Mouse (Mus musculus) lung, postnatal 14 days (tissue): ENCODE measurements around the gene Rhoh.

Experiments used
- DNase-seq: peaks from one replicate; pipeline ENCODE4 v3.0.0; 2021

Gene Rhoh

DNA sequence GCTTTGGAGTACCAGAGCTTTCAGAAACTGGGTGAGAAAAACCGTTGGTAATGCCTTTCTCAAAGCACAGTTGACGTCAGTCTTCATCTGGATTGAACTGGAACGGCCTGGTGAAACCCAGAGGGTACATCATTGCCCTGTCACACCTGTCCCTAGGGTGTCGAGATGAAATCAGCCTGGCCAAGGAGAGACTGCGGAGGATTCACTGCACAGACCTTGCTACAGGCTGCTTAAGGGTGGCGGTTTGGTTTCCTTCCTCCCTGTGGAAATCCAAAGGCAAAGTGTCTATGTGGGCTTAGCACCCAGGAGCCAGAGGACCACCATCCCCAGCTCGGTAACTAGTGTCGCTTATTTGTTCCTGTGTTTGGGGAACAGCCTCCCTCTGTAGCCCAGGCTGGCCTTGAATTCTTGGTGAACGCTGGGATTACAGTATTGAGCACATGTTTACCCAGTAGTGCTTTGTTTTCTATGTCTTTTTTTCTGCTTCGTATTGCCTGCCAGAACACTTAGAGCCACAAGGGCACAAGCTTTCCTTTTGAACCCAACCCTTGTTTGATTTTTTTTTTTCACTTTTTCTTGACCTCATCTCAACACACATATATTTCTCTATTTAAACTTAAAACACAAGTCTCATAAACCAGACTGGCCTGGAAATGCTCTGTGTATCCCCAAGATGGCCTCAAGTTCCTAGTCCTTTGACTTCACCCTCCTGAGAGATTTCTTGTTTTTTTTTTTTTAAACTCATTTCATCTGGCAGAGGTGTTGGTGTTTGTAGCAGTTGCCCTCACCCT is at the start of gene Rhoh:
Gene Rhoh, plus strand, starts transcription at position 60 of the 791 bp plus-strand sequence.
- no peak for DNase-seq

DNA sequence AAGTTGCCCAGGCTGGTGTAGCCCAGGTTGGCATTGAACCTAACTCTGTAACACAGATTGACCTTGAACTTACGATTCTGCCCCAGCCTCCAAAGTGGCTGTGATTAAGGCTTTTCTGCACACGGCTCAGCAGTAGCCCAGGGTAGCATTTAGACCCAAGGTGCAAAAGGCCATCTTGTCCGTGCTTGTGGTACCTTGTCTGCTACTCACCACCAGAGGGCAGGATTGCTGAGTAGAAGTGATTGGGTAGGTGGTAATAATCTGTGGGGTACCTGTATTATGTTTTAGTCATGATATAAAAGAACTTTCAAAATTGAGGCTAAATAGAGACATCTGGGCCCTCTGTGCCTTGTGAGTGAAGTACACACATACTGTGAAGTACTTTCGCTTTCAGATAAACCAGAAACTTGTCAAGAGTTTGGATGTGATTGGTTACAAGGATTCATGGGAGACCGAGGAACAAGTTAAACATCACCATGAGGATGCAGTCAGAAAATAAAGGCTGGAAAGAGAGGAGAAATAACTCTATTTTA is 37.3 kb upstream of the Rhoh start:
- DNase-seq: peak; percentile 56

DNA sequence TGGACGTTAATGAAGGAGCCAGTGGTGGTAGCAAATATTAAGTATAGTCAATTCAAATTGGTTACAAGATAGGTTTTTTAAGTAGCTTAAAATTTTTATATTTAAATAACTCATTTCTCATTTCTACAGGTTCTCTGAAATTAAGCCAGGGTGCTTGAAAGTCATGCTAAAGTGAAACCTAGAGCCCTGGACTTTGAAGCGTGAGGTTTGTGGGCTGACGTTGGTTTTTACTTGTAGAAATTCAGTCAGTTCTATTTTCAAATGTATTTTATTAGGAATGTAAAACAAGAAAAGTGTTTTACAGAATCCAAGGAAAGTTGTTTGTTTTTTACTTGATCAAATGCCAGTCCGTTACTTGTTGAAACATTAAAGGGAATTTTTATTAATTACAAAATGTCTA is 34.5 kb upstream of the Rhoh start:
- no peak for DNase-seq

DNA sequence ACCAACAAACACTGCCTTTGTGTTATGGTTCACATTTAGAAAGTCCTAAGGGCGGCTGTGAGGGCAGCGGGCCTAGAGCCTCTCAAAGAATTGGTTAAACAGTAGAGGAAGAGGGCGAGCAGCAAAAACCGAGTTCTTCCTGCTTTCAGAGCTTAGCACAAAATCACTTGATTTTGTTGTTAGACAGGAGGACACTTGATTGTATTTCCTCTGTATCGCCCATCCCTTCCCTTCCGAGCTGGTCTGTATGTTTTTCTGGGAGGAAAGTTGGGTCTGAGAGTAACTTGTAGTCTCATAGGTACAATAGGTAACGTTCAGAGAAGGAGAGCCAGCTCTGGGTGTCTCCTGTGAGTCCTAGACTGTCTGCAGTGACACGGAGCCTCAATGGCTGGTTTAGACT is 33.9 kb upstream of the Rhoh start:
- no peak for DNase-seq

DNA sequence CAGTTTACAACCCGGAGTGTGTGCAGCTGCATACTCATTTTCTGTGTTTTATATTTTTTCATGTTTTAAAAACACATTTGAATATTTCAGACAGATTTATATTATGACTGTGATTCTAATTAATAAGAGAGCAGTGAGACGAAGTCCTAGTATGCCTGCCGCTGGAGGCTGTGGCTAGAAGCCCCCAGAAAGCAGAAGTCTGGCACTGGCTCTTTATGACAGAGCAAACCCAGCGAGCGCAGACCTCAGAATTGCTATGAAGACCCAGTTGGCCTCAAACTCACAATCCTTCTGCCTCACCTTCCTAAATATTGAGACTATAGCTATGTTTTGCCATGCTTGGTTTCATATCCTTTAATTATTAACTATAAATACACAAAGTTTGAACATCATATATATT is 32.8 kb upstream of the Rhoh start:
- DNase-seq: no peak

DNA sequence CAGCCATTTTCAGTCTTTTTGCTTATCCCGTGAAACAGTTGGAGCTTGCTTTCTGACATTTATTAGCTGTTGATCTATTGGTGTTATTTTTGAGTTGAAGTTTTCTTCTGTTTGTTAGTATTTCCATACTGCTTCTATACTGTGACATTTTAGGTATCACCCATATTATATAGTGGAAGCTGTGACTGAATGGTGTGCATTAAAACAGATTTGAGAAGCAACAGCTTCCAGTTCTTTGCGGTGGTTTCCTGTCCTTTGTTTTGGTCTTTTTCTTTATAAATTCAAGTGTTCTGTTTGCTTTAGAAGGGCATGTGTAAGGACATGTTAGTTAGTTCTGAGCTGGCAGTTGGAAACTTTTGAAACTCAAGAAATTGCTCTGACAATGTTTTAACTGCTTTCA is 32.0 kb upstream of the Rhoh start:
- no peak for DNase-seq

DNA sequence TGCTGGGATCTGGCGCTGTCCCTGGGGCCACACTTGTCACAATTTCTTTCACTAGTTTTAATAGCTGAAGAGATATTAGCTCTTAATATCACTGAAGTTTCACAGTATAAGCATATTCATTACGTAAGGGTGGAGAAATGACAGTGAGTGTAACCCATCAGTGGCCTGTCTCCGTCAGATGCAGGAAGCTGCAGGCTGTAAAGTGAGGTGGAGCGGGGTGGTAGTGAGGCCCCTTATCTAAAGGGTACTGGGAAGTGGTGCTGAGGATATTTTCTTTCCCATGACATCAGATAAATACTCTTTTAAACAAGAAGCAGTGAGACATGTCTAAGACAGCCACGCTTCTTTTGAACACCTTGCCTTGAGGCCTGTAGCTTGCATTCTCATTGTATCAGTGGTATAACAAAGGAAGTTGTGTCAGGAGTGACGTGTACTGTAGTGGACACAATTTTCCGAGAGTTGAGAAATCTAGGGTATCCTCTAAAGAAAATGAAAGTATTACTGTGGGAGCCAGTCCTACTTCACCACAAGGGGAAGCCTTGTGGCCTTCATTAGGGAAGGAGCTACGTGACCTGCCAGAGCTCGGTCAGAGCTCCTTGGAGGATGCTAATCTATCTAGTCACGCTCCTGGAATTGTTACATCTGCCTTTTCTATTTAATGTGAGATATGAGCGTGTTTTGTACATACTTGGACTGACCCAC is 28.9 kb upstream of the Rhoh start:
- no peak for DNase-seq

DNA sequence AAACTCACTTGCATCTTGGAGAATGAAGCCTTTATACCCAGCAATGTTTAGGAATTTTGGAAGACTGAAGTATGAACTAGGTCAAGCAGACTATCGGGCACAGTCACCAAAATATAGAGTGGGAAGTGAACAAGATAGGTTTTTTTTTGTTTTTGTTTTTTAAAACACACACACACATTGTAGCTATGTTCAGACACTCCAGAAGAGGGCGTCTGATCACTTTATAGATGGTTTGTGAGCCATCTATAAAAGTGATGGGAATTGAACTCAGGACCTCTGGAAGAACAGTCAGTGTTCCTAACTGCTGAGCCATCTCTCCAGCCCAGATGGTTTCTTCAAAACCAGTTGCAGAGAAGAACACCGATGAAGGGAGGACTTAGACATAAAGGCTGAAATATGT is 27.9 kb upstream of the Rhoh start:
- no peak for DNase-seq

DNA sequence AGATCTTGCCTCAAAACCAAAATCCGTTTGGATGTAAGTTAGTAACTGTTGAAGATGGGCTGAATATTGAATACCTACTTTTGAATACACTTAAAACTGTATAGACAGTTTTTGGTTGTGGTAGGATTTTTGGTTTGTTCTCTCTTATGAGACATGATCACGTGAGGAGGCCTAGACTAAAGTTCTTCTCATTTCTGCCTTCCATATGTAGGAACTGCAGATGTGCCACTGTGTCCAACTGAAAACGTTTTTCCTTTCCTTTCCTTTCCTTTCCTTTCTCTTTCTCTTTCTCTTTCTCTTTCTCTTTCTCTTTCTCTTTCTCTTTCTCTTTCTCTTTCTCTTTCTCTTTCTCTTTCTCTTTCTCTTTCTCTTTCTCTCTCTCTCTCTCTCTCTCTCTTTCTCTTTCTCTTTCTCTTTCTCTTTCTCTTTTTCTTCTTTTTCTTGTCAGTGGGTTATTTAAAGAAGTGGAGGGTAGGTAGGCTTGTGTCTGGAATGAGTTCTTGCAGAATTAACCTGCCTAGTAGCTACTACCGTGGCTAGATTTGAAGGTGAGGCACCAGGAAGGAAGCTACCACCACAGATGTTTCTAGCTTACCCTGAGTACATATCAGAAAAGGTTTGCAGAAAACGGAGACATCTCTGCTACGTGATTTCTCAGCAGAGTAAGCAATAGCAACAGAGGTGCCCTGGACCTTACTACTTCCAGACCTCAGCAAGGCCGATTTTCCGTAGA is 27.1 kb upstream of the Rhoh start:
- DNase-seq: no peak

DNA sequence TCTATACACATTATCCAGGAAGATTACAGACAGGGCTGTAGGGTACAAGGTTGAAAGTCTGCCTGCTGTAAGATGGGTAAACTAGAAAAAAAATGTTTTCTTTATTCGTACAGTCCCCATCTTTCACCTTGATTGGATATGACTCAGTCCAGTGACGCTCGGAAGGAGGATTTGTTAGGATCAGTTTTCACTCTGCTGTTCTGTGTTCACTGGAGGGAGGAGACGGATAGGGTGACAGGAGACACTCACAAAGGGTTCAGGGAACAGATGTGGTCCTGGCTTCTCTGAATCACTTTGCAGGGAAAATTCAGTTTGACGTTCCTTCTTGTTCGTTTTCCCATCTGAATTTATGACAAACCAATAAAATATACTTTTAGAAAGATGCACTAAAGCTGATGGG is 23.0 kb upstream of the Rhoh start:
- DNase-seq: no peak

DNA sequence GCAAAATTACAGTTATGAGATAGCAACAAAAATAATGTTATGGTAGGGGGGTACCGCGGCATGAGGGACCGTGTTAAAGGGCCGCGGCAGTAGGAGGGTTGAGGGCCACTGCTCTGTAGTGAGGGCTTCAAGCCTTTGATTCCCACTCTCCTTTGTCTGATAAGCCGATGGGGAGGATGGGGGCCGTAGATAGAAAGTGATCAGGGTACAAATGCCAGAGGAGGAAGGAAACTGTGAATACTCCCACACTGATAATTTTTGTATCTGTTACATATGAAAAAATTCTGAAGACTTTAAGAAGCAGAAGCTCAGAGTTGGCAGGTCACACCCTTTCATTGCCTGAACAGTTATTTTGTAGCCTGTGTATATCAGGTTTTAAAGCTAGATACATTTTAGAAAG is 18.1 kb upstream of the Rhoh start:
- no peak for DNase-seq

DNA sequence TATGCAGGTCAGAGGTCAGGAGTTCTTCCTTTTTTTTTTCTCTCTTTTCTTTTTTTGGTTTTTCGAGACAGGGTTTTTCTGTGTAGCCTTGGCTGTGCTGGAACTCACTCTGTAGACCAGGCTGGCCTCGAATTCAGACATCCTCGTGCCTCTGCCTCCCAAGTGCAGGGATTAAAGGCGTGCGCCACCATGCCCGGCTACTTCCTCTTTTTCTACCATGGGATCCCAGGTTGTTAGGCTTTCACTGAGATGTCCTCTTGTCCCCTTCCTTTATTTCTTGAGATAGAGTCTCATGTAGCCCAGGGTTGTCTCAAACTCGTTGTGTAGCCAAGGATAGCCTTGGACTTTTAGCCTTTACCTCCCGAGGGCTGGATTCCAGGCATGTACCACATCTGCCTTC is 14.5 kb upstream of the Rhoh start:
- no peak for DNase-seq

DNA sequence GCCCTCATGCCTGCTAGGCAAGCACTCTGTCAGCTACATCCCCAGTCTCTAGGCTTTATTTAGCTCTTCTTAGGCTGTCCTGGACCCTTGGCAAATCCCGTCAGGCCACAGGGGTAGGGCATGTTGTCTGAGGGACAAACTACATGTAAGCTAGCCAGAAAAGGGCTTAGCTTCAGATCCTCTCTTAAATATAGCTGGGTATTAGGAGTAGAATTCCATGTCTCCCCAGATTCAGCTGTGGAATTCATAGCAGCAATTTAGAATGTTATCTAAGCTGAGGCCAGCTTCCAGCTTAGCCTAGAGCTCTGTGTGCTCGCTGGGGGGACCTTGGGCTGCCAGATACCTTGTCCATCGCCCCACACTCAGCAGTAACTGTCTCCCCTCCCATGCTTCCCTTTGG is 14.1 kb upstream of the Rhoh start:
- DNase-seq: no peak

DNA sequence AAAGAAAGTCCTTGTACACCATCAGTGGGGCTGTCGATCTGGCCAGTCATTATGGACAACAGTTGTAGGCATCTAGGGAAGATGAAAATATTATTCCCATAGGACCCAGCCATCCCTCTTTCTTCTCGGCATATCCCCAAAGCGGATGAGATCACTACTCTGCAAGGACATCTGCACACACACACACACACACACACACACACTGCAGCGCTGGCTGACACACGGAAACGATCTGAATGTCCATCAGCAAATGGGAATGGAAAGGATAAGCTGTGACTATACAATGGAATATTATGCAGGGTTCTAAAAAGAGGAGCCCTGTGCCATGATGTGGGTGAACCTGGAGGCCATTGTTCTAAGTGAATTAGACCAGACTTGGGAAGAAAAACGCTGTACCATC is 13.4 kb upstream of the Rhoh start:
- DNase-seq: no peak

DNA sequence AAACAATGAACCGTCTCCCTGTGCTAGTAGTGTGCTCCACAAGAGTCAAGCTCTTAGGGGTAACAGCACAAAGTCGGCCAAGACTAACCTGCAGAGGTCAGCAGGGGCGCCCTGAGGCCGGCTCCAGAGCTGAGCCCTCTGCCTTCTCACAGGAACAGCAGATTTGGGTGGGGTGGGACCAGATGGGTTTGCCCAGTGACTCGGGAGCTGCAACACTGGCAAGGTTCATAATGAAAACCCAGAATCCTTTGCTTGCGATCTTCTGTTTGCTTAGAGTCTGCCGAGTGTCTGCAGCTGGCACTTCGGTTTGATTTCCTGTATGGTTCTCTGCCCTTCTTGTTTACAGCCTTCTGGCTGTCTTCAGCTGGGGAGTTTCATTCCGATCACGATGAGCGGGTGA is 10.2 kb upstream of the Rhoh start:
- DNase-seq: no peak

DNA sequence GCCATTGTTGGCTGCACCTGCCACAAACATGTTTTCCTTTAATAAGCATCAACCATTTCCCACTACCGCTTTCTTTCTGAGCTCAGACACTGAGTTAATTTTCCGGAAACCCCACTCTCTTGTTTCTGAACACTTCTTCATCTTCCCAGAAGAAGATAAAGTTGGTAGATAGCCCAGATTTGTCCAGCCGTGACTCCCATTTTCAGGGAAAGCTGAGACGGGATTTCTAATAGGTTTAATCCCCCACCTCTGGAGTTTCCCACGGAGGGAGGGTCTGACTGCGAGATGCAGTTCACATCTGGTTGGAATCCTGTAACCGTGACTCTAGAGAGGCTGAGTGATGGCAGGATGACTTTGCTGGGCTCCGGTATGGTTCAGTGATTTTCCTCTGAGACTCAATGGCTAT is 6.2 kb upstream of the Rhoh start:
- DNase-seq: no peak

DNA sequence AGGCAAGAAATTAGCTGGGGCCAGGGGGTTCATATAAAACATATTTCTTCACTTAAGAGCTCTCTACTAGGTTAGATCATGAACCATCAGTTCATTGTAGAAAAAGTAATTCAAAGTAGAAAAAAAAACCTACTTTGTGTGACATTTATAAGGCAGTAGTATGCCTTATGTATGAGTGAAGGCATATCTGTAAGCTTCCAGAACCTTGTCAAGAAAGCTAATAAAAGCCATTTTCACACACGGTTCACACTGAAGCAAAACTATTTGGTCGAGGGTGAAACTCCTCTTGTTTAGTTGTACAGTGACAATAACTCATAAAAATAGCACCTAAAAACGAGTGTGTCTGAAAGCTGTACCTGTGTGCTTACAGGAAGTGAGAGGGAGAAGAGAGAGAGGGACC is 5.4 kb upstream of the Rhoh start:
- DNase-seq: no peak

DNA sequence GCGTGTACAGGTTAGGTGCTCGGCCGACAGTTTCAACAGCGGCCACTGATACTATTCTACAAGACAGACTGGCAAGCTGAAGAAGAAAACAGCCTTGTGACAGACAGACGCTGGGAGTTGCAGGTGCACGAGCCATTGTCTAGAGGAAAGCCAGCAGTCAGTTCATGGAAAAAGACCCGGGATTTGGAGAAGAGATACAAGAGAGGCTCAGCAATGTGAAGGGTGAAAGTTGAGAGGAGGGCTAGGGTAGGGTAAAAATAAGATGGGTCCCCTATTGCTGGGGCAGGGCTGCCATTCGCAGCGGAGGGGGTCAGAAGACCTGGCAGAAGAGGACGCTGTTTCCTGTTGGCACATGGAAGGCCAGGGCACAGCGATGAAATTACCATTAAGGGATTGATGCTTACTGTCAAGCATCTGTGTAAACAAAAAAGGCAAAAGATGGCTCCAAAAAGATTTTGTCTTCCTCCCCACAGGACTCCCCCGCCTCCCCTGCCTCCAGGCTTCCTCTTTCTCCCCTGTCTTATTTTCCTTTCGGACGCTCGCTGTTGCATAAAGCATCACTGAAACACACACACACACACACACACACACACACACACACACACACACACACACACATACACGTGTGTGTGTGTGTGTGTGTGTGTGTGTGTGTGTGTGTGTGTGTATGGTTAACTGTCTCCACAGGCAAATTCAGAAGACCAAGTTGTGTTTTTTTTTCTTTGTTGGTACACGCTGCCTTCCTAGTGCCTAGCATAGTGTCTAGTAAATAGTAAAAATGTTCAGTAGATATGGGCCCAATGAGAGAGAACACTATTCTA is 4.2 kb upstream of the Rhoh start:
- no peak for DNase-seq

DNA sequence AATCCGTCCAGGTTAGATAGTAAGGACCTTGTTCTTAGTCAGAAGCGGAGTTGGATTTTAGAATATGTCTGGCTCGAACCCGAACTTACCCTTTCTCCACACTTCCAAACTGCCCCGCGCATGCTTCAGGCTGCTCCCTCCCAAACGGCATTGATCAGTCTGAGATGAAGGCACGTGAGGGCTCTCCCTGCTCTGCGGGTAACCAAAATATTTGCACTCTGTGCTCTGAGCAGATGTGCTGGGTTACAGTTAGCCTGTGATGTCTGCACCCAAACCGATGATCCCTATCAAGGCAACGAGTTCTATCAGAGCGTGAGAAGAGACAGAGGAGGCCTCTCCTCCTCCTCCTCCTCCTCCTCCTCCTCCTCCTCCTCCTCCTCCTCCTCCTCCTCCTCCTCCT is 3.1 kb upstream of the Rhoh start:
- no peak for DNase-seq

DNA sequence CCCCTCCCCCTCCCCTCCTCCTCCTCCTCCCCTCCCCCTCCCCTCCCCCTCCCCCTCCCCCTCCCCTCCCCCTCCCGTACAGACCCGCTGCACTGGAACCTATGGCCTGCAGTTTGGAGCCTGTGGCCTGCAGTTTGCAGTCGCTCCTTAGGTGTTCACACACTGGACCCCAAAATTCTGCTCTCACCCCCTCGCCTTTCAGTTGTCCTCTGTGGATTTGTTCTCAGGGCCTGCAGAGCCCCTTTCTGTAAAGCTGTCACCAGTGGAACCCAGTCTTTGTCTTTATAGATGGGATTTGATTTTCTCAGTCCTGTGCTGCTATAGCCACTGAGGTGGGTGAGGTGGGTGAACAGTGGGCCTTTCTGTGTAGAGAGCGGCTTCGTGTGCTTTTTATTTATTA is 2.7 kb upstream of the Rhoh start:
- no peak for DNase-seq

DNA sequence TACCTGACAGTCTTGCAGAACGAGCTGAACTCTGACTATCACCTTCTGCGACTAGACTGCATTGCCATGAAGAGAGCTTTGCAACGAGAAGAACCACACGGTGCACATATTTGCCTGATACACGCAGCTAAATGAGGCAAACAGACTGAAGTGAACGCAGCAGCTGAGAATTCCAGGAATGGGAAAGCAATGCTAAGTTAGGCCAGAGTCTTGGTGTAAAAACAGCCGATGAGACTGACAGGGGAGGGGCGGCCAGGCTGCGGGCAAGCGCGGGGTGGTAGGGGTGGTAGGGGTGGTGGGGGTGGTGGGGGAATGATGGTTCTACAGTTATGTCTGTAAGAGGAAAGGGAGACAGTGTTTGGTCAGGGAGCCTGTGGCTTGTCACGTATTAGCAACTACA is 2.1 kb upstream of the Rhoh start:
- DNase-seq: peak; percentile 35

DNA sequence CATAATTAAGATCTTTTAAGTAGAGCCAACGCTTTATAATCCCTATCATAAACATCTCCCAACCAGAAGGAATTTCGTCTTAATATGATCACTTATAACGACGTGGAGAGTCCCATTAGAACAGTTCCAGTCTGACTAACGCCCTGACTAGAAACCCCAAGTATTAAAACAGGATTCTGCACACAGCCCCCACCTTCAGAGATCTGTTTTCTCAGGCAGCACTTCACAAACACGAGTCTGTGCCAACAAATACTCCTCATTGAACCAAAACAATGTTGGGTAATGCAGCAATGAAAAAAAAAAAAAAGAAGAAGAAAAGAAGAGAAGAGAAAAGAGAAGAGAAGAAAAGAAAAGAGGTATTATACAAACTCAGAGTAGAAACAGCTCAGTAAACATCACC is 1.6 kb upstream of the Rhoh start:
- peak; percentile 18 for DNase-seq
